Mouse (Mus musculus): ENCODE measurements around the gene Cln3.

DNA sequence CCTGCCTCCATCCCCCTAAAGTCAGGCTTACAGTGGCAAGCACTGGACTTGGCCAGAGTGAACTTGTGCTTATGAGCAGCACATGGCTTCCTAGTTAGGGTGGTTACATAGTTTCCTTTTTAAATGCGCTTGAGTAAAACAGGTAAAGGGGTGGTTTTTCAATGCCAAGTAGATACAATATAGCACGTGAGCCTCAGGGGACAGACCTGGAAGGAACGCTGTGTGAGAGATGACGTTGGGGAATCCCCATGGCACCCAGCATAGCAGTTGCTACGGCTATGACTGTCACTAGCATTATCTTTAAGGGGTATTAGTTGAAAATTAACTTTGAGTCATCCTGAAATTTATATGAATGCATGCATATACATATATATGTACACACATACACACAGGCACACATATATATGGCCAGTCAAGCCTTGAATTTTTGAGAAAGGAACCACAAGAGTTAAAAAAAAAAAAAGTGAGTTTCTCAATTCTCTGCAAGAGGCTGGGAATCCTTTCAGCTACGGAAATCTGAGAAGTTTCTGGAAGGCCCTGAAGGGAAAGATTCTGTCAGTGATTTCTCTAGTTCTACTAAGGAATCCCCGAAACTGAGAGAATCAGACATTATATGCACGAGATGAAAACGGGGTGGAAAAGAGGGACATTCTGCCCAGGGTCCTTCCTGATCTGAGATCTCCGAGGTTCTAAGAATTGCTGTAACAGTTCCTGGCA lies 34.1 kb upstream of the Cln3 start:
- no peak for TF ChIP-seq CTCF (conservative IDR thresholded peaks at IDR 0.05; ENCODE audit: insufficient read depth, insufficient read length, low read depth, low read length)
- TF ChIP-seq POLR2A (IDR thresholded peaks at IDR 0.05; ENCODE audit: low read depth, low read length), result no peak

Measured in kidney, adult 2 months (tissue).